Mouse (Mus musculus) testis, adult 2 months (tissue): ENCODE data around the gene Mrpl20. TPM values are rescaled to one million over a fixed set of nuclear protein-coding genes. Genes with fewer than 3 reads are reported as not detected.
A peak's percentile ranks its signal among the peaks of the same experiment; 100 is the strongest.

ENCODE experiments used
- H3K27ac ChIP-seq: fragments of 200-500 bp; 2 replicates; pipeline ENCODE4 v1.5.1; 2012; ENCODE audit warnings: low read depth, low read length; ENCODE audit not compliant: control insufficient read depth, insufficient read depth
- H3K27me3 ChIP-seq: fragments of 200-500 bp; 2 replicates; pipeline ENCODE4 v1.6.1; 2012; ENCODE audit warnings: mild to moderate bottlenecking, low read length, moderate library complexity; ENCODE audit not compliant: control insufficient read depth, insufficient read depth
- H3K36me3 ChIP-seq: fragments of 200-500 bp; 2 replicates; pipeline ENCODE4 v1.6.1; 2012; ENCODE audit warnings: mild to moderate bottlenecking, low read length; ENCODE audit not compliant: control insufficient read depth, insufficient read depth
- H3K4me1 ChIP-seq: fragments of 200-500 bp; 2 replicates; pipeline ENCODE4 v1.6.1; 2012; ENCODE audit warnings: low read length; ENCODE audit not compliant: control insufficient read depth, insufficient read depth
- H3K4me3 ChIP-seq: fragments of 200-500 bp; 2 replicates; pipeline ENCODE4 v1.5.1; 2012; ENCODE audit warnings: low read depth, mild to moderate bottlenecking, low read length, moderate library complexity, mixed read lengths; ENCODE audit not compliant: control insufficient read depth
- CTCF ChIP-seq: fragments of 200-500 bp; IDR thresholded peaks from 2 replicates; pipeline ENCODE4 v1.5.1; 2012; ENCODE audit warnings: low read depth, mild to moderate bottlenecking, inconsistent platforms, low read length, moderate library complexity; ENCODE audit not compliant: control insufficient read depth, insufficient read depth, insufficient replicate concordance
- POLR2A ChIP-seq: fragments of 200-500 bp; IDR thresholded peaks from 2 replicates; pipeline ENCODE4 v1.6.1; 2012; ENCODE audit warnings: low read depth, mild to moderate bottlenecking, inconsistent platforms, low read length, moderate library complexity; ENCODE audit not compliant: control insufficient read depth
- polyA plus RNA-seq: library from polyadenylated mRNA; depleted of rRNA; stranded (reverse); fragments of >200 nt; gene quantifications from 2 replicates; pipeline ENCODE4 v1.2.3, GENCODE M21; 2012; rRNA removed

The Mrpl20 gene
- polyA plus RNA-seq = 134 and 144 TPM in 2 replicates

- peaks cover 4% of the 10 kb centered on the region; the same call in 1 of the 2 replicates for H3K36me3 ChIP-seq
- no peak for TF ChIP-seq CTCF
- TF ChIP-seq POLR2A = no peak
- peaks cover 7% of the 10 kb centered on the region for H3K4me1 ChIP-seq
- peak within 1 kb of the TSS; percentile 96 for H3K4me3 ChIP-seq
- peak within 1 kb of the TSS; percentile 83 for H3K27ac ChIP-seq
- H3K27me3 ChIP-seq = no peaks in the 10 kb centered on the region
Measured at GRCm38 (mm10) chr4:155802741-155803339, at the start of gene Mrpl20. Mrpl20 (plus strand) TSS chr4:155802878.

GRCm38 (mm10) chr4:155757011-155757410 lies 45.7 kb upstream of the Mrpl20 start:
- Histone ChIP-seq H3K36me3 (no peaks in the 10 kb centered on the region), H3K4me3 (no peak overlapping the region), H3K27ac (no peak overlapping the region), H3K27me3 (no peaks in the 10 kb centered on the region), H3K4me1 (peaks cover 12% of the 10 kb centered on the region)
- TF ChIP-seq CTCF (no peak), POLR2A (no peak)

DNA sequence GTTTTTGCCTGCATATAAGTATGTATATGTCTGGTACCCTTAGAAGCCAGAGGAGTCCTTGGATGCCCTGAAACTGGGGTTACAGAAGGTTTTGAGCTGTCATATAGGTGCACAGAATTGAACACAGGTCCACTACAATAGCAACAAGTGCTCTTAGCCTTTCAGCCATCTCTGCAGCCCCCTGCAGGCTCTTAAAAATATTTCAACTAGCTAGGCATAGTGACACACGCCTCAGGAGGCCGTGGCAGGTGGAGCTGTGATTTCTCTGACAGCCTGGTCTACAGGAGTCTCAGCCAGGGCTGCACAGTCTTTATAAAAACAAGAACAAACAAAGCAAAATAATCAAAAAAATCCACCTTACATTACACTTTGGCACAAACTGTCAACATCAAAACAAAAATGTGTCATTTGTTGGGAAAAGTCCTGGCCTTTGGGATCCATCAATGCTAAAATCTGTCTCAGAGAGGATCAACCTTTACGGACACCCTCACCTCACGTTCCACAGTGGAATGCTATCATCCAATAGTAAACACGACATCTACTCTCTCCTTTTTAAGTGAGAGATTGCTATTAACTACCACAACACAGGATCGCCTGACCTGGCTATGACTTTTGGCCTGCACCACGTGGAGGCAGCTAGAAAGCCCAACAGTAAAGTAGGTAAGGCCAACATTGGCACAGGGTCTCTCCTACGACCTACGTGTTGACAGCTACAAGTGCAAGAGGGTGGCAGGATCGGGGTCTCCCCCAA lies 42.6 kb upstream of the Mrpl20 start:
- Histone ChIP-seq H3K4me3 (peak overlapping the region; percentile 76), H3K36me3 (no peaks in the 10 kb centered on the region), H3K27ac (0 out of 2 replicates have a peak overlapping the region, but pooled peaks have one; percentile 5), H3K4me1 (peaks cover 12% of the 10 kb centered on the region), H3K27me3 (no peaks in the 10 kb centered on the region)
- TF ChIP-seq POLR2A (no peak), CTCF (no peak)

- H3K4me3 ChIP-seq = peak within 1 kb of the TSS; percentile 76
- H3K36me3 ChIP-seq = no peaks in the 10 kb centered on the region
- peak within 1 kb of the TSS; percentile 52 for H3K27ac ChIP-seq
- TF ChIP-seq CTCF (no peak), POLR2A (peak; percentile 71)
- H3K4me1 ChIP-seq = peaks cover 12% of the 10 kb centered on the region
- no peaks in the 10 kb centered on the region for H3K27me3 ChIP-seq
Measured at GRCm38 (mm10) chr4:155760613-155761355, 41.9 kb upstream of the Mrpl20 start, which contains the start of gene Atad3a. Atad3a (minus strand) TSS chr4:155761093.

DNA sequence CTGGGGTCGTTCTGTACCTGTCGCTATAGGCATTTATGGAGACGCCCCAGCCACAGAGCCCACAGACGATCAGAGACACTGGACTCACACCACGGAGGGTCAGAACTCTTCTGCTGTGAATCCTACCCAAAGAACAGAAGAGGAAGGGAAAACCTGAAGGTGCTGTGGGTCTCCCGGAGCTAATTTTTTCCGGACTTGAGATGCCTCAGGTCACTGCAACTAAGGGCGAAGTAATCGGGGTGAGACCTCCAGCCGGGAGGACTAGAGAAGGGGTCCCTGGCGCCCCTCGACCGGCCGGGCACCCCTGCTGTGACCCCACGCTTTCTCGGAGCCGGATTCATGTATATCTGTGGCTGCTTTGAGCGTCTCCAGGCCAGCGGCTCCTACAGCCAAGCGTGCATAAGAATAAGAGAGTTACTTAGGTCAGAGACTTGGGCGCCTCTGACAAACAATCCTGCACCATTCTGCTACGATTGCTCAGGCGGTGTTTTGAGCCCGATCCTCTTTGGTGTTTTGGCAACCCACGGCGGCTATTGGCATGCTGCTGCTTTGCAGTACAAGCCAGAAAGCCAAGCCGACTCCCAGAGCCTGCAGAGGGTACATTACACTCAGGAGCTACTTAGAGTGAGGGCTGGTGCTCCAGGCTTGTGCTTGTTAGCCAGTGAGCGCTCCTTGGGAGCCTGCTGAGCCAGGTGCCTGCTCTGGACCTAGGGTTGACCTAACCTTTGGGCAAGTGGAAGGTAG lies 41.1 kb upstream of the Mrpl20 start:
- Histone ChIP-seq H3K27ac (peak overlapping the region; percentile 52), H3K36me3 (no peaks in the 10 kb centered on the region)
- TF ChIP-seq CTCF = no peak
- no peak for TF ChIP-seq POLR2A

GRCm38 (mm10) chr4:155762357-155762756 lies 40.3 kb upstream of the Mrpl20 start:
- Histone ChIP-seq H3K36me3 (no peaks in the 10 kb centered on the region), H3K27me3 (no peaks in the 10 kb centered on the region), H3K4me1 (peaks cover 12% of the 10 kb centered on the region), H3K4me3 (no peak overlapping the region), H3K27ac (no peak overlapping the region)
- TF ChIP-seq CTCF (no peak), POLR2A (no peak)

More for the DNA sequence above, 41.1 kb upstream of the Mrpl20 start:
- Histone ChIP-seq H3K27me3 (no peaks in the 10 kb centered on the region), H3K4me1 (peaks cover 12% of the 10 kb centered on the region), H3K4me3 (peak overlapping the region; percentile 76)
